Mouse (Mus musculus) embryonic facial prominence, embryonic 15.5 days (tissue): ENCODE results near the gene Ereg. TPM values are rescaled to one million over a fixed set of nuclear protein-coding genes. Genes with fewer than 3 reads are reported as not detected.

Experiments
- ATAC-seq: fragments of 200-750 bp; cut with Nextera tagmentation; 2 replicates; pipeline ENCODE4 v1.8.0; 2017; ENCODE audit warnings: low read depth, moderate TSS enrichment; ENCODE audit not compliant: insufficient number of reproducible peaks, low FRiP score, low TSS enrichment
- H3K27ac ChIP-seq: fragments of 300-500 bp; sonication (generic); replicated peaks from 2 replicates; pipeline ENCODE4 v1.5.1; 2015; ENCODE audit warnings: mild to moderate bottlenecking, inconsistent platforms
- H3K27me3 ChIP-seq: fragments of 300-500 bp; sonication (generic); 2 replicates; pipeline ENCODE4 v1.6.1; 2015; ENCODE audit warnings: inconsistent platforms
- H3K36me3 ChIP-seq: fragments of 300-500 bp; sonication (generic); 2 replicates; pipeline ENCODE4 v1.6.1; 2015; ENCODE audit warnings: mild to moderate bottlenecking, inconsistent platforms
- H3K4me1 ChIP-seq: fragments of 300-500 bp; sonication (generic); 2 replicates; pipeline ENCODE4 v1.6.1; 2015; ENCODE audit warnings: inconsistent platforms
- H3K4me2 ChIP-seq: fragments of 300-500 bp; sonication (generic); replicated peaks from 2 replicates; pipeline ENCODE4 v1.6.1; 2015; ENCODE audit warnings: mild to moderate bottlenecking, inconsistent platforms
- H3K4me3 ChIP-seq: fragments of 300-500 bp; sonication (generic); replicated peaks from 2 replicates; pipeline ENCODE4 v1.5.1; 2015; ENCODE audit warnings: mild to moderate bottlenecking, inconsistent platforms
- H3K9ac ChIP-seq: fragments of 300-500 bp; sonication (generic); 2 replicates; pipeline ENCODE4 v1.6.1; 2015; ENCODE audit warnings: inconsistent platforms
- H3K9me3 ChIP-seq: fragments of 300-500 bp; sonication (generic); replicated peaks from 2 replicates; pipeline ENCODE4 v1.6.1; 2016; ENCODE audit warnings: inconsistent platforms
- WGBS: fragments of 180-500 bp; shearing (Covaris S2); methylation state at CpG from one replicate; pipeline ENCODE4 v1.1.7; 2015; 5-methylcytosine and 5-hydroxymethylcytosine counted together
- polyA plus RNA-seq: library from polyadenylated mRNA; unstranded; fragments of >200 nt; fragmentation: Nextera tagmentation; extraction: Ambion mirVana; gene quantifications from 2 replicates; pipeline ENCODE4 v1.2.1, GENCODE M21; 2015

The Ereg gene
- polyA plus RNA-seq, 1 experiment from 2014 or later: 0.56 TPM

DNA sequence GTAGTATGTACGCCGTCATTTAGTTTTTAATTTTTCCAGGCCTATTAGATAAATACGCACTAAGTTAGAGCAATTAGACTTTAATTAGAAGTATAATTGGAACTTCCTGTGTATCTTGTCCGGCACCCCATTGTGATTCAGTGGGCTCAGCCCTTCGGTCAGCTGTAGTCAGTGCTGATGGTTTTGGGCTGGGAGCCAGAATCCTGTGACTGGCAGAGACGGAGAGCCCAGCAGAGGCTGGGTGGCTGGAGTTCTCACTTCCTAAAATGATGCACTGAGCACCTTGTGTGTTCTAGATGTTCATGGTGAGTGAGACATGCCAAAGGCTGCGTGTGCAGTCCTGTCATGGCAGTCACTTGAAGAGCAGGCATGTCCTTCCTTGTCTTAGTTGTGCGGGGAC lies 36.6 kb downstream of the Ereg start:
- no peaks in the 10 kb centered on the region for H3K27me3 ChIP-seq
- no peak for ATAC-seq
- no peaks in the 10 kb centered on the region for H3K36me3 ChIP-seq
- H3K4me1 ChIP-seq: no peaks in the 10 kb centered on the region
- 68% methylated on average over 8 of the region's 8 CpGs for WGBS
- no peak overlapping the region for H3K9ac ChIP-seq
- no peak overlapping the region for H3K4me2 ChIP-seq
- H3K9me3 ChIP-seq: no peaks in the 10 kb centered on the region
- H3K27ac ChIP-seq: no peak overlapping the region
- H3K4me3 ChIP-seq: no peak overlapping the region

DNA sequence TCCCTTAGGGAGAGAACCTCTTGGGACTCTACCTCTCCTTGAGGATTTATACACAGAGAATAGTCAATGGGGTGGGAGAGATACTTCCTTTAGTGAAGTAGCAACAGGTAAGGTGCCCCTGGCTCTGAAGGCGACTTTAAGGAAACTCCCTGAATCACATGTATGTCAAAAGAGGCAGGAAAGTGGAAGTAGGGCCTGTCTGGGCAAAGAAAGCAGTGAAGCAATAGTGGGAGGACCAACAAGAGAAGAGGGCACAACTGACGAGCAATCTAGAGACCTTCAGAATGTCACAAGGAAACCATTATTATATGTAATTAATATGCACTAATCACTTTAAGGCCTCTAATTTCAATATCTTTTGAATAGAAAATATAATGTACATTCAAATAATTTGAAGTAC lies 39.5 kb downstream of the Ereg start:
- 52% methylated on average over 2 of the region's 2 CpGs for WGBS
- no peaks in the 10 kb centered on the region for H3K36me3 ChIP-seq
- no peaks in the 10 kb centered on the region for H3K27me3 ChIP-seq
- H3K27ac ChIP-seq: no peak overlapping the region
- no peak overlapping the region for H3K9ac ChIP-seq
- ATAC-seq: no peak
- H3K4me3 ChIP-seq: no peak overlapping the region
- H3K4me2 ChIP-seq: no peak overlapping the region
- H3K9me3 ChIP-seq: no peaks in the 10 kb centered on the region
- H3K4me1 ChIP-seq: no peaks in the 10 kb centered on the region

DNA sequence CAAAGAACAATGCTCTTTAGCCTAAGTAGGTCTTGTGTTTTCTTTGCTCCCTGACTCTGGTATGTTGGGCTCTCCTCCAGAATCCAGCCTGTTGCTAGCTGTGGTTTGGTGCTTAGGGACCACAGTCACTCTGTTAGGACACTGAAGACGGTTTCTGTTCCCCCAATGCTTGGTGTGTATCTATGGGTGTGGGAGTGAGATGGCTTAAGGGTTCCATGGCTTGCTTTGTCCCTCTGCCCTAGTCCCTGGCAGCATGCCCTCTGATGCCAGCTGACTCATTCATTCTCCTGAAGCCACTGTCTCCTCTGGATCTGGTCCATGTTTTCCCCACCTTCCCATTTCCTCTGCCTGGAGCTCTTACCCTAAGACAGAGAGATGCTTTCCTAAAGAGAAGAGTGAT lies 40.2 kb downstream of the Ereg start:
- no peak overlapping the region for H3K9ac ChIP-seq
- no peaks in the 10 kb centered on the region for H3K36me3 ChIP-seq
- no peak overlapping the region for H3K4me3 ChIP-seq
- no peaks in the 10 kb centered on the region for H3K4me1 ChIP-seq
- H3K9me3 ChIP-seq: no peaks in the 10 kb centered on the region
- no peak for ATAC-seq
- no peaks in the 10 kb centered on the region for H3K27me3 ChIP-seq
- no peak overlapping the region for H3K27ac ChIP-seq
- no peak overlapping the region for H3K4me2 ChIP-seq
- 76% methylated on average over 1 of the region's 1 CpGs for WGBS

DNA sequence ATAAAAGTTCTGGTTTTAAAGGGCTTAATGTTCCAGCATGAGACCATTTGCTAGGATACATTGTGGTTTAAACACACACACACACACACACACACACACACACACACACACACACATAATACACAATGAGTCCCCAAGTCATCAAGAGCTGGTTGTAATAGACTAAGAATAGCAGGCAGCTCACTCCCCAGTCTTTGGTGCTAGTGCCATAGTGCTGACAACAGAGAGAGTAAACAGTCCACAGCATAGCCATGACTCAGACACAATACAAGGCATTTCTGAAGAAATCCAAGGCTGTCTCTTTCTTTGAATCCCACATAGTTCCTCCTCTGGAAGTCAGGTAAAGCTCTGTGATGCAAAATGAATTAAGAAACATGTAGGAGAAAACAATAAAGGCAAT lies 44.2 kb downstream of the Ereg start:
- no peaks in the 10 kb centered on the region for H3K4me1 ChIP-seq
- no peak overlapping the region for H3K4me2 ChIP-seq
- no peak overlapping the region for H3K4me3 ChIP-seq
- H3K36me3 ChIP-seq: no peaks in the 10 kb centered on the region
- no peaks in the 10 kb centered on the region for H3K27me3 ChIP-seq
- no peaks in the 10 kb centered on the region for H3K9me3 ChIP-seq
- no peak overlapping the region for H3K9ac ChIP-seq
- no peak for ATAC-seq
- no peak overlapping the region for H3K27ac ChIP-seq

DNA sequence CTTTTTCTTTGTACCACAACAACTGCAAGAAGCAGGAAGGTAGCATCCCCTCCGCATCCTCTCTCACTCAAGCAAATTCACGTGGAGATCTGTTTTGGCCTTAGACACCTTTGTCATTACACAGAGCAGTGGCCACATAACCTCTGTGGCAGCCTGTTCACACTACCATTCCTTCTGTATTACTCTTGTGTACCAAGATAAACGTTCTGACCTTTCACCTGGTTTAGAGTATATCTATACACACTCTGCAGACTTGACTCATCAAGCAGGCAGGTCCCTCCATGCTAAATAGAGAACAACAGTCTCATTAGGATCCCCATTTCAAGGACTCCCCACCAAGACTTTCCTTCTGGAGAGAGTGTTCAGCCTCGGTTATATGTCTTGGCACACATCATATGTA lies 49.0 kb downstream of the Ereg start:
- 75% methylated on average over 4 of the region's 4 CpGs for WGBS
- no peak for ATAC-seq
- no peak overlapping the region for H3K4me2 ChIP-seq

DNA sequence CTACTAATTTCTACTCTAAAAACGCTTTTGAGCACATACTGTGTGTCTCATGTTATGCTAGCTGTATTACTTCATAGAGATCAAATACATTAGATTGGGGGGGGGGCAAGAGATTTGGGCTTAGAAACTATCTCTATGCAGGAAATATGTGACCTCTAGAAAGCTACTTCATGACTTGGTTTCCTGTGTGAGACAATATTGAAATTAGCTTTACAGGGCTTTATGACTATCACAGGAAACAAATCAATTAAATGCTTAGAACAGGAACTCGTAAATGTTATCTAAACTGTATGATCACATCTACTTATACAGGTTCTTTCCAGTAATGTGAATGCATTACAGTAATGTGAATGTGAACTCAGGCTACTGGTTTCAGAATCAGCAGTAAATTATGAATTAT lies 49.7 kb downstream of the Ereg start:
- Histone ChIP-seq H3K9me3 (no peaks in the 10 kb centered on the region), H3K27ac (no peak overlapping the region), H3K9ac (no peak overlapping the region), H3K27me3 (no peaks in the 10 kb centered on the region), H3K4me3 (no peak overlapping the region), H3K4me2 (no peak overlapping the region), H3K4me1 (no peaks in the 10 kb centered on the region), H3K36me3 (no peaks in the 10 kb centered on the region)
- no peak for ATAC-seq
- WGBS: 76% methylated on average over 2 of the region's 2 CpGs

More for the DNA sequence above, 49.0 kb downstream of the Ereg start:
- Histone ChIP-seq H3K36me3 (no peaks in the 10 kb centered on the region), H3K27ac (no peak overlapping the region), H3K4me1 (no peaks in the 10 kb centered on the region), H3K4me3 (no peak overlapping the region), H3K27me3 (no peaks in the 10 kb centered on the region), H3K9me3 (no peaks in the 10 kb centered on the region), H3K9ac (no peak overlapping the region)

DNA sequence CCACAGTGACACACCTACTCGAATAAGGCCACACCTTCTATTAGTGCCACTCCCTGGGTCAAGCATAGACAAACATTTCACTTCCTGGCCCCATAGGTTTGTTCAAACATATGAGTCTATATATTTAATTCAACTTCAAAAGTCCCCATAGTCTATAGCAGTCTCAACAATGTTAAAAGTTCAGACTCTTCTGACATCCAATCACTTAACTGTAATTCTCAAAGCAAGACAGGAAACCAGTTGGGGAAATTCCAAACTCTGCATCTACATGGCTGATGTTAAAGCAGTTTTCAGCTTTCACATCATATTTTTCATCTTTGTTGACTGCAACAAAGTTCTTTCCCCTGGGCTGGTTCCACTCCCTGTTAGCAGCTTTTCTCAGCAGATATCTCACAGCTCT lies 52.2 kb downstream of the Ereg start:
- Histone ChIP-seq H3K4me3 (no peak overlapping the region), H3K4me2 (no peak overlapping the region), H3K4me1 (no peaks in the 10 kb centered on the region), H3K27me3 (no peaks in the 10 kb centered on the region), H3K9ac (no peak overlapping the region), H3K36me3 (no peaks in the 10 kb centered on the region), H3K27ac (no peak overlapping the region), H3K9me3 (no peaks in the 10 kb centered on the region)
- WGBS: 88% methylated on average over 1 of the region's 1 CpGs
- ATAC-seq: no peak

DNA sequence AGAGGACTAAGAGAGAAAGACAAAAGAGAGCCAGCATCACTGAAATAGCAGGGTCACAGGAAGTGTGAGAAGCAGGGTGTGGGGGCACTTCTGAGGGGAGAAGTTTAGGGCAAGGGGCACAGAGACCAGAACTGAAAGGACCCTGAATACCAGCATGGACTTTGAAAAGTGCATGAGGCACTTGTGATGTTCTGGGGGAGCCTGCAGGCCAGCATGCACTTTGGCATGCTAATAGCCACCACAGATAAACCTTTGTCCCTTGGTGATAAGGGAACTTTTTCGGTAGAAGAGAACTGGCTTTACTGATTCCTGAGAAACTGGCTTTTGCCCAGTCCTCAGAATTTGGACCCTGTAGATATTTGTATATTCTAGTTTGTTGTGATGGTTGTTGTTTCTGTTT lies 60.5 kb downstream of the Ereg start:
- H3K9ac ChIP-seq: no peak overlapping the region
- H3K9me3 ChIP-seq: no peaks in the 10 kb centered on the region
- H3K27me3 ChIP-seq: peaks cover 13% of the 10 kb centered on the region
- no peak overlapping the region for H3K4me2 ChIP-seq
- H3K4me1 ChIP-seq: peaks cover 8% of the 10 kb centered on the region; the same call in 1 of the 2 replicates
- H3K36me3 ChIP-seq: no peaks in the 10 kb centered on the region
- WGBS: 32% methylated on average over 1 of the region's 1 CpGs
- H3K27ac ChIP-seq: no peak overlapping the region
- ATAC-seq: no peak
- no peak overlapping the region for H3K4me3 ChIP-seq

DNA sequence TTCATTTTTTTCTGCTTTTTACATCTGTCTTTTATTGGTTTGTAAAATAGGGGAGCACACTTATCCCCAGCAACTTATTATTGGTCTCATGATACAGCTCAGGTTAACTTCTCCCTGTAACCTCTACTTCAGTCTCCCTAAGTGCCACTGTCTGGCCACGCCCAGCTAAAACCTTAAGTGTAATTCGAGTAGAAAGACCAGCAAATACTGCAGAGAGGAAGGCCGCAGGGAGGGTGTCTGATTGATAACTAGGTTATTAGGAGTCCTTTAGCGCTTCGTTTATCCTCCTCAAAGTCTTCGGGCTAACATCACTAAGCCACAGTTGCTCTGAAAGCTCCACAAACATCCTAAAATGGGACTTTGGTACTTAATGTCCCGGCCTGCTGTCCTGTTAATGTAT lies 64.5 kb downstream of the Ereg start:
- H3K36me3 ChIP-seq: no peaks in the 10 kb centered on the region
- peaks cover 27% of the 10 kb centered on the region for H3K27me3 ChIP-seq
- H3K27ac ChIP-seq: no peak overlapping the region
- no peak for ATAC-seq
- H3K4me3 ChIP-seq: peak overlapping the region; percentile 51
- H3K4me1 ChIP-seq: peaks cover 8% of the 10 kb centered on the region; the same call in 1 of the 2 replicates
- no peak overlapping the region for H3K9ac ChIP-seq
- 2% methylated on average over 7 of the region's 7 CpGs for WGBS
- H3K4me2 ChIP-seq: peak overlapping the region; percentile 91
- no peaks in the 10 kb centered on the region for H3K9me3 ChIP-seq

DNA sequence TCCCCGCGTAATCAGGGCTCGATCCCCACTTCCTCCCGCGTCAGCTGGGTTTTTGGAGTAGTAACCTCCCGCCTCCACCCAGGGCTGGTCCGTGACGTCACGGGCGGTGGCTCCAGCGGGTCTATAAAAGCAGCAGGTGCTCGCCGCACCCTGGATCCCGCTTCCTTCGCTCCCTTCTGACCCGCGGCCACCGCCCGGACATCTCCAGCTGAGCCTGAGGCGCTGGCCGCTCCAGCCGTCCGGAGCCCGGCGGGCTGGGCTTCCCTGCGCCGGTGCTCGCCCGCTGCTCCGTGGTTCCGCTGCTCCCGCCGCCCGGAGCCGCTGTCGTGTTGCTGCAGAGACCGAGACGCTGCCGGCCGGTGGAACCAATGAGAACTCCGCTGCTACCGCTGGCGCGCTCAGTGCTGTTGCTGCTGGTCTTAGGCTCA lies 65.0 kb downstream of the Ereg start, which contains the start of gene Areg:
TSS of gene Areg (plus strand) at position 154 of the 428 bp plus-strand sequence.
- H3K27me3 ChIP-seq: peaks cover 27% of the 10 kb centered on the region
- H3K4me1 ChIP-seq: peaks cover 8% of the 10 kb centered on the region; the same call in 1 of the 2 replicates
- H3K4me3 ChIP-seq: peak within 1 kb of the TSS; percentile 51
- ATAC-seq: peak; percentile 47; the same call in 1 of the 2 replicates
- no peaks in the 10 kb centered on the region for H3K9me3 ChIP-seq
- WGBS: under 1% methylated on average over 44 of the region's 44 CpGs
- no peak within 1 kb of the TSS for H3K27ac ChIP-seq
- no peaks in the 10 kb centered on the region for H3K36me3 ChIP-seq
- H3K9ac ChIP-seq: 0 out of 2 replicates have a peak within 1 kb of the TSS, but pooled peaks have one; percentile 9
- peak within 1 kb of the TSS; percentile 91 for H3K4me2 ChIP-seq

DNA sequence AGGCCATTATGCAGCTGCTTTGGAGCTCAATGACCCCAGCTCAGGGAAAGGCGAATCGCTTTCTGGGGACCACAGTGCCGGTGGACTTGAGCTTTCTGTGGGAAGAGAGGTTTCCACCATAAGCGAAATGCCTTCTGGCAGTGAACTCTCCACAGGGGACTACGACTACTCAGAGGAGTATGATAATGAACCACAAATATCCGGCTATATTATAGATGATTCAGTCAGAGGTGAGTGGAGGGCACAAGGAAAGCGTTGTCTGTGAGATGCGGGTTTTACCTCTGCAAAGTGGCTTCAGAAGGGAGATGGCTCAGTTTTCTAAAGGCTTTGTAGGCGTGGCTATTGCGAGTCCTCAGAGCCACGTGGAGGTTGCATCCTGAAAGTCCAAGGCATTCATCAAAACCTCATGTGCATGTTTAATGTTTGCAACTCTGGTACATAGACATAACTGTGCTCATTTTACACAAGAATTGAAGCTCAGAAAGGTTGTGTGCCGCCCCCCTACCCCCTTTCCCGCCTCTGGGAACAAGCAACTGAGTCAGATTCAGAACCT lies 66.5 kb downstream of the Ereg start:
- Histone ChIP-seq H3K4me1 (peaks cover 8% of the 10 kb centered on the region; the same call in 1 of the 2 replicates), H3K9me3 (no peaks in the 10 kb centered on the region), H3K9ac (no peak overlapping the region), H3K27me3 (peaks cover 27% of the 10 kb centered on the region), H3K36me3 (no peaks in the 10 kb centered on the region), H3K27ac (no peak overlapping the region), H3K4me3 (no peak overlapping the region), H3K4me2 (no peak overlapping the region)
- 37% methylated on average over 13 of the region's 13 CpGs for WGBS
- ATAC-seq: no peak
